Mouse (Mus musculus) lung, postnatal 36 days (tissue): ENCODE data around the gene Ndrg3.

Source experiments
- DNase-seq: peaks from one replicate; pipeline ENCODE4 v3.0.0; 2022; ENCODE audit warnings: mixed read lengths

Ndrg3 gene

DNA sequence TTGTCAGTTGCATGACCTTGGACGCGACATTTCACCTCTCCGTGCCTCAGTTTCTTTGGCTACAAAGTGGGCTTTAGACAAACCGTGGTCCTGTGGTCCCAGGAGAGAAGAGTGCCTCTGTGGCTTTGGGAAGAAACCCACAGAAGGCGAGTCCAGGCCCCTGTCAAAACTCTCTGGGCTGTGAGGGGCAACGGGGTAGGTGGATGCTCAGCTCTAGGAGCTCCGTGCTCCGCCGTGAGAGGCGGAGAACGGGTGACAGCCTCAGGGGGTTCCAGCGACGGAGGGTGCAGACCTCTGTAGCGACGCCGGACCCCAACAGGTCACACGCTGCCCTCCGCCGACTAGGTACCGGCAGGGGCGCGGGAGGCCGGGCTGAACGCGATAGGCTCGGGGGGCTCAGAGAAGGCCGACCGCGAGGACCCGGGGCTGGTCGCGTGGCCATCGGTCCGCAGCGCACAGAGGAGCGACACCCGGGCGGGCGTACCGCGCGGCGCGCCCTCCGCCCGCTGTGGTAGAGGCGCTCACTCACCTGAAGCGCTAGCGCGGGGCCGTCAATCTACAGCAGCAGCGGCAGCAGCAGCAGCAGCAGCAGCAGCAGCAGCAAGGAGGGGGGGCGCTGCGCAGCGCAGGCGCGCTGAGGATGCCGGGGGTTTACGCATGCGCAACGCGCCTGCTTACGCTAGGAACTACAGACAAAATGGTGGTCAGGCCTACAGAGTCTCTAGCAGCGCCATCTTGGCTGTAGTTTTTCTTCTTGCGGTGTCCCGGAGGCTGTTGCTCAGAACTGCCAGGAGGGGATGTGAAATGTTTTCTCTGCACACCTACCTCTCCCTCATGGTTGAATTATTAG lies at the start of gene Ndrg3:
TSS of gene Ndrg3 (minus strand) at position 587 of the 850 bp plus-strand sequence.
- DNase-seq, result peak; percentile 98

DNA sequence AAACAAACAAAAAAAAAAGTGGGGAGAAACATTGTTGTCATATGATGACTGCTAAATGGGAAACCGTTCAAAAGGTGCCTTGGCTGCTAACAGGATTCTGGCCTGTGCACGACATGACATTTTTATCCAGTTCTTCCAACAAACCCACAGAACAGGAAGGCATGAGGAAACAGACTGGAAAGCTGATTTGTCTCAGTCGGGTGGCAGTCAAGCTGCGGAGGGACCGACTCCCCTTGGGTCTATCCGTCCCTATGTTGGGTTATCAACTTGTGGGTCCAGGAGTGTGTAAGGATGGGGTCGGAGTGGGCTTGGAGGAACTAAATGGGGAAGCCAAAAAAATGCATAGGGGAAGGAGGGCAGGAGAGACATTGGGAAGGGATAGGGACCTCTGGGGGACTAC lies 49.6 kb upstream of the Ndrg3 start:
- DNase-seq, result no peak

- DNase-seq, result no peak
Observed at GRCm38 (mm10) chr2:157040649-157041046, 48.8 kb upstream of the Ndrg3 start.

GRCm38 (mm10) chr2:157039900-157040648 lies 48.2 kb upstream of the Ndrg3 start:
- peak; percentile 52 for DNase-seq

DNA sequence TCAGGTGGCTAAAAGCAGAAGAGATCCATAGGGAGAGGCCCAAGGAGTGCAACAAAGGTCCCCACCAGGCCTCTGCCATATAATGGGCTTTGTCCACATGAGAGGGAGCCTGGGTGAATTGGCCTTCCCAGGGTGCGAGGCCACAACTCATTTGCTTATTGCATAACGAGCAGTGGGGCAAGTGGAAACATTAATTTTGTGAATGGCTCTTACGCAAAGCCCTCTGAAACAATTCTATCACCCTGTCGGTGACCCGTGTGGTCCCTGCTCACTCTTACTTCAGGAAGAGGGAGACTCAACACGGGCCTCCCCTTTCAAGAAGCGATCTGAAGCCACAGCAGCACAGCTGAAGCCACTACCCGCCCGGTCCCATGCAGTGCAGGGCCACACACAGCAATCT lies 45.4 kb upstream of the Ndrg3 start:
- peak; percentile 30 for DNase-seq

DNA sequence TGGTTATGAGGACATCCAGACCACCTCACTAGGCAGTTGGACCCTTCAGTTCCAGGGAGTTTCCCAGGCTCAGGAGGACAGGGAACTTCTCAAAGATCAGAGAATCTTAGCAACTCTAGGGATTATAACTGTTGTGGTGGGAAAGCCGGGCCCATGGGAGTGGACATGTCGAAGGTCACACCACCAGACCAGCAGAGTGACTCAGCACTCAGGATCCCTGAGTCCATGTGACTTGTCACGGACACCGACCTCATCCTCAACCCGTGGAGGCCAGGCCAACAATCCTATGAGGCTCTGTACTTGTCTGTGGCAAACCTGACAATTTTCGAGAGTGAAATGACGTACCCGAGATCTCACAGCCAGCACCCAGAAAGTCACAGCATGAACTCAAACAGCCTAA lies 44.5 kb upstream of the Ndrg3 start:
- peak; percentile 65 for DNase-seq

DNA sequence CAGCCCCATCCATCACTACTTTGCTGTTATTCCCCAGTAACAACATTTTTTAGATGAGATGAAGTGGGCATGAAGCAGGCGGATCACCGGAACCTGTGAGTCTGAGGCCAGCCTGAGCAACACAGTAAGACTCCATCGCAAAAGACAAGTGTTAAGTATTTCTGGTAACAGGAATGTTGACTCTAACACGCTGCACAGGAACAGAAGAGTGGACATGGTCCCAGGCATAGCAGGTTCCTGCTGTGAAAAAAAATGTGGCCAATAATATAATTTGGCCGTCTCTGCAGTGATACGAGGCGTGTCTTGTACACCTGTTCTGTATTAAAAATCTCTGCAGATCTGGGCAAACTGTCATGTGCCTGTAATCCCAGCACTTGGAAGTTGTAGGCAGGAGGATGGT lies 43.5 kb upstream of the Ndrg3 start:
- no peak for DNase-seq

GRCm38 (mm10) chr2:157030804-157031203 lies 38.9 kb upstream of the Ndrg3 start:
- peak; percentile 92 for DNase-seq

- no peak for DNase-seq
Observed at GRCm38 (mm10) chr2:157028261-157028660, 36.4 kb upstream of the Ndrg3 start.

DNA sequence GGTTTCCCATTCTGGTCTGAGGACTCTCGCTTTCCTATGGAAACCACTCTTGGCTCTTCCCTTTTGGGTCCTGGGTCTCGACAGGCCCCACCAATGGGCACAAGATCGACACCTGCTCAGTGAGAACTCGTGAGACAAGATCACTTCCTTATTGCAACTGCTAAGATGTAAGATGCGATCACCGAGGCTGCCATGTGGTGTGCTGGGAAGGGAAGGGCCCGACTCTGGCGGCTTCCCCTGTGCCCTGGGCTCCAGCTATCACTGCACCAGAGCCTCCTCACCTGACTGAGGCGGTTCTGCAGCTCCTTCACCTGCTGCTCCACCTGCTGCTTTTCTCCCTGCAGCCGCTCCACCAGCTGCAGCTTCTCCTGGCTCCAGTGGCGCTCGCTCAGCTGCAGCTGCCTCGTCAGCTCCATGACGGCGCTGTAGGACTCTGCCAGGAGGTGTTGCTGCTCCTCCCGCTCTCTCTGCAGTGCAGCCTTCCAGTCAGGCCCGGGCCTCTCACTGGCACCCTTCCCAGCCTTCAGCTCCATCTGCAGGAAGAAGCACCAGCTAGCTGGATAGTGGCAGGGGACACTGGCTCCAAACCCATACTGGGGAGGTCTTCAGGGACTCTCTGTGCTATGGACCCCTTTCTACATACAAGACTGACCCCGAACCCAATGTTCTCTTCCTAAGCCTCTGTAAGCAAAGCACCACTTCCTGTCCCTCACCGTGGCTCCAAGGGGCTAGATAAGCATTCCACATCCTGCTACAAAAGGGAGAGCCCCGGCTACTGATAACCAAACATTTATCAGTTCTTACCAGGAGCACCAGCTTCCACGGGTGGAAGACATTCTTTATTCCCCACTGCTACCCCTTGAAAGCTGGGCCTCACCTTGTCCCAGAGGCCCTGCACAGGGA lies 35.5 kb upstream of the Ndrg3 start:
- peak; percentile 35 for DNase-seq

DNA sequence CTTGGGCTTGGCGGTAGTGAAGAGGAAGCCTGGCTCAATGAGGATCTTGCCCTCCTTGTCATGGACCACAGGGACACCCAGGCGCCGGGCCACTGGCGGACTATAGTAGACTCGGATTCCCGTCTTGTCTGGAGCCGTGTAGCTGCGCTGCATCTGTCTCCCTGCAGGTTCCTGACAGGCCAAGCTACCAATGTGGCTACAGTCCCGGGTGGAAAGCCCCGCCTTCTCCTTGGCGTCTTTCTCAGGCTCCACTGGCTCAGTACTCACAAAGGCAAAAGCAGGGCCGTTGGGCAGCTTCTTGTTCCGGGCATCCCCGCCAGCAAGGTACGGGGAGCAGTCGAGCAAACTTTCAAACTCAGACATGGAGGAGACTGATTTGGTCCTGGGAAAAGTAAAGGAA lies 29.3 kb upstream of the Ndrg3 start:
- DNase-seq, result no peak

- DNase-seq, result no peak
Observed at GRCm38 (mm10) chr2:157019228-157019627, 27.4 kb upstream of the Ndrg3 start.

- peak; percentile 18 for DNase-seq
Observed at GRCm38 (mm10) chr2:157016529-157017270, 24.8 kb upstream of the Ndrg3 start.

DNA sequence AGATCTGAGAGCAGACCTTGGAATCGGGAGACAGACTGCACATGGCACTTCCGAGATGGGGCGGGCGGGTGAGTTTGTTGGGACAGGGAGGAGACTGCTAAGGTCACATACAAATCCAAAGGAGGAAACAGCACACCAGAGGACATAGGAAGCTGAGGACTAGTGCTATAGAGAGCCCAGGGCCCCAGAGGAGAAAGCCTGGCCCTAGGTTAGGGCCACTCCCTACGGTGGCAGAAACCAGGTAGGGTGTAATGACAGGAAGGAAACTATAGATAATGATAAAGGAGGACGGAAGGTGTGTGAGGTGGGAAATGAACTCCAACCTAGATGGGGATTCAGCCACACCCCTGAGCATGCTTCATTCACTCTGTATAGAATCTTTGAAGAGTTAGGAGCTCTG lies 20.5 kb upstream of the Ndrg3 start:
- no peak for DNase-seq

DNA sequence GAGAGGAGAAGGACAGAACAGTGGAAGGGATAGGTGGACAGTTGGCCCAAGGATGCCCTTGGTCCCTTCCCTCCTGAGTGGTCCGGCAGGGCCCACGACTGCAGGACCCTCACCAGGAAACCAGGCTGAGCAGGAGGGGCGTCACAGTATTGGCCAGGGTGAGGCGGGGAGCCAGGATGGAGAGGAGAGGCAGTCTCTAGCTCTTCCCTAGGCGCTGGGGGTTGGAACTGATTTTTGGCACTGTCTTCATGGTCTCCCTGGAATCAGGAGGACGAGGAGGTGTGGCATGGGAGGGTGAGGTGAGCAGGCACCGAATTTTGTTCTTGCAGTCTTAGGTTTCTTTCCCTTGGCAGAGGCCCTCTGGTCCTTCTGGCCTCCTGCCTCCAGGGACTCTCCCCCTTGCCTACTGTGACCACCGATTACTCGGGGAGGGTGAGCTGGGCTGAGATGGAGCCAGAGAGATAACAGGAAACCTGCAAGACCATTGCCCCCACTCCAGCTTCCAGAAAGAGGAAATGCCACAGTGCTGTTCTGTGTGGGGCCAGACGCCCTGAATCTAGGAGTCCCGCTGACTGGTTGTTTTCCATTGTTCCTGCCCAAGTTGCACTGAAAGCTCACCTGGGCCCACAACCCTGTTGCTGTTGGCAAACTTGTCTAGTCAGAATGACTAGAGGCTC lies 18.9 kb upstream of the Ndrg3 start:
- DNase-seq, result no peak

- peak; percentile 35 for DNase-seq
Observed at GRCm38 (mm10) chr2:157010121-157010520, 18.3 kb upstream of the Ndrg3 start.

GRCm38 (mm10) chr2:157008509-157008908 lies 16.7 kb upstream of the Ndrg3 start:
- no peak for DNase-seq

DNA sequence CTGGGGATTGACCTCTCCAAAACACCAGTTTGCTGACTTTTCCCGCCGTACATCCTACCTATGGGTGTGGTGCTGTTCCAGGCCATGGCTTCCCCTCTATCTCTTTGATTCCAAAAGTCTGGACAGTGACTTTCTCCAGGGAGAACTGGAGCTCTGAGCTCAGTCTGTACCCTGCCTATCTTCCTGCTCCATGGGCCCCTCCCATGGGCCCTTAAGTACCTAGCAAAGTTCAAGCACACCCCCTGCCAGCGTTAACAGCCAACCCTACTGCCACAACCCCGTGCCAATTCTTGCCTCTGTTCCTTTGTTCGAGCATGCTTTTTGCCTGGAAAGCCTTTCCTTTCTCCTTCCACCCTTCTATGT lies 15.4 kb upstream of the Ndrg3 start:
- DNase-seq, result no peak

- peak; percentile 91 for DNase-seq
Observed at GRCm38 (mm10) chr2:157006511-157007233, 14.8 kb upstream of the Ndrg3 start, which contains the start of gene Dsn1. Gene Dsn1 (minus strand): TSS chr2:157007154.

- DNase-seq, result no peak
Observed at GRCm38 (mm10) chr2:157002321-157002720, 10.5 kb upstream of the Ndrg3 start.

DNA sequence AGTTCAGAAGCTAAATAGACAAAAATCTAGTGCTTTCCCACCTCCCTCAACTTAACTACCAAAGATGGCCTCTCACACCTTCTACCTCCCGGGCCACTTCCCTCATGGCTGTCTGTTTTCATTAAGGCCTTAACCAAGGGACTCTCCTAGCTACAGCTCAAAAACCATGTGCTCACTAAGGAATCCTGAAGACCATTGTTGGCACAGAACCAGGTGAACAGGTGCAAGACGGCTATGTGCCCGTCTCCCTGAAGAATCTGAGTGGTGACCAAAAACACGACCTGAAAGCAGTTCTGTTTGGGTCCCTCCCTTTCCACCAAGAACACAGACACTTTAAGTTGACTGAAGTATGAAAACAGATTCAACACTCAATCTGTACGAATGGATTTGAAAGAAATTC lies 6.4 kb upstream of the Ndrg3 start:
- DNase-seq, result no peak
